Mouse (Mus musculus) gastrocnemius, postnatal 14 days (tissue): Measurements from ENCODE around the gene B3gnt2. TPM values are rescaled to one million over a fixed set of nuclear protein-coding genes. Genes with fewer than 3 reads are reported as not detected.

Experiments used
- total RNA-seq, 2 experiments: library from RNA; stranded (reverse); gene quantifications; 2 replicates each; pipeline ENCODE4 v1.2.3; 2021

The B3gnt2 gene
- total RNA-seq, 2 experiments from 2014 or later = 4.4 to 5.7 TPM

Other genes with a start within 250 kb of the B3gnt2 start
- gene Zrsr1, start 111.0 kb upstream of the B3gnt2 start, total RNA-seq = 10 to 100 TPM in 1 of 2 experiments, 1 to 10 TPM in 1; 8.8 to 10.5 TPM
- 1 to 10 TPM; 3.2 to 3.6 TPM for gene Gm28048, start 121.1 kb upstream of the B3gnt2 start, total RNA-seq
- 100 to 1,000 TPM; 117 to 122 TPM for gene Commd1, start 121.4 kb upstream of the B3gnt2 start, total RNA-seq
- 100 to 1,000 TPM in 1 of 2 experiments, 10 to 100 TPM in 1; 93.9 to 104 TPM for gene Cct4, start 129.6 kb upstream of the B3gnt2 start, total RNA-seq
- 1 to 10 TPM; 1.7 TPM for gene Fam161a, start 146.6 kb upstream of the B3gnt2 start, total RNA-seq